Mouse (Mus musculus) megakaryocyte, embryonic 14.5 days (primary cell): ENCODE results near the gene Rnf39.

ENCODE experiments used
- FLI1 ChIP-seq: IDR thresholded peaks from 2 replicates; pipeline ENCODE4 v1.6.1; 2012; ENCODE audit warnings: low read length, inconsistent platforms, mixed read lengths
- GATA1 ChIP-seq: IDR thresholded peaks from 3 replicates; pipeline ENCODE4 v1.6.1; 2012; ENCODE audit warnings: mixed read lengths, low read length, inconsistent platforms, borderline replicate concordance

DNA sequence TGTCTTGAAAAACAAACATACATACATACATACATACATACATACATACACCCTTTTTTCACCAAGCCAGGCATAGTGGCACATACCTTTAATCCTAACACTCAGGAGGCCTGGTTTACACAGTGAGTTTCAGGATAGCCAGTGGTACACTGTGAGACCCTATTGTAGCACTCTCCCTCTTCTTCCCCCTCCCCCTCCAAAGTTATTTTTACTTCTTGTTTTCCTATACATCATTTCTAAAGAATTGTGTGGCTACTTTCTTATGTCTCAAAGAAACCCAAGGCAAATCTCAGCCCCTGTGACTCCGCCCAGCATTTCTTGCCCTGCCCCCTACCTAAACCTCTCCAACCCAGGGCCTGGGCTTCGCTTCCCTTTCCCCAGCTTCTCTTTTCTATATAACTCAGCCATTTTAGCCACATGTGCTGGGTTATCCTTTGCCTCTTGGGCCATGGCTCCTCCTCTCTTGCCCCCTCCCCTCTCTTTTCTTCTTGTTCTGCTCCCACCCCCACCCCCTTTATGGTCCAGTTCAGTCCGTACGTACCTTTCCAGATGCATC, 51.1 kb downstream of the Rnf39 start:
- TF ChIP-seq GATA1 (no peak), FLI1 (no peak)
